Mouse (Mus musculus): Measurements from ENCODE around the gene Msmp.
"Not testable (repeated sequence)": the region's sequence is repeated elsewhere in the genome, so short reads cannot be mapped to it uniquely, and the experiment has no call there.

The Msmp gene

GRCm38 (mm10) chr4:43598200-43598599 is 13.9 kb upstream of the Msmp start:
- in situ Hi-C loops (cut with MboI, MseI), result no loop called here

GRCm38 (mm10) chr4:43596597-43596996 is 12.3 kb upstream of the Msmp start:
- in situ Hi-C loops (cut with MboI, MseI), result not testable (repeated sequence)

DNA sequence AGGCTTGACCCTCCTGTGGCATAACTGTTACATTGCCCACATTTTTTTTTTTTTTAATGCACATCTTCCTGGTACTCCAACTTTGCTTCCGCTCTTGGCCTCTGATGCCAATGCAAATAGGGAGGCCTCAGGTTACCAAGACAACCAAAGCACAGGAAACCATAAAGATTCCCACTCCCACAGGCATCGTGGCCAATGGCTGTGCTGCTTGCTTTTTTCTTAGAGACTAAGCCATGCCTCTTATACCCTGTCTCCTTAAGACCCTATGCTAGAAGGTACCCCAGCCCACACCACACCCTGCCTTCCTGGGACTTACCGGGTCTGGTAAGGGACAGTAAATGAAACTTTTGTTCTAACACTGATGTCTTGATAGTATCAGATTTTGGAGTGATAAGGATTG is 9.2 kb upstream of the Msmp start:
- in situ Hi-C loops (cut with MboI, MseI), result no loop called here

GRCm38 (mm10) chr4:43591961-43592360 is 7.7 kb upstream of the Msmp start:
- in situ Hi-C loops (cut with MboI, MseI), result no loop called here

GRCm38 (mm10) chr4:43591543-43591942 is 7.2 kb upstream of the Msmp start:
- in situ Hi-C loops (cut with MboI, MseI), result no loop called here

GRCm38 (mm10) chr4:43587681-43588080 is 3.4 kb upstream of the Msmp start:
- in situ Hi-C loops (cut with MboI, MseI), result no loop called here

DNA sequence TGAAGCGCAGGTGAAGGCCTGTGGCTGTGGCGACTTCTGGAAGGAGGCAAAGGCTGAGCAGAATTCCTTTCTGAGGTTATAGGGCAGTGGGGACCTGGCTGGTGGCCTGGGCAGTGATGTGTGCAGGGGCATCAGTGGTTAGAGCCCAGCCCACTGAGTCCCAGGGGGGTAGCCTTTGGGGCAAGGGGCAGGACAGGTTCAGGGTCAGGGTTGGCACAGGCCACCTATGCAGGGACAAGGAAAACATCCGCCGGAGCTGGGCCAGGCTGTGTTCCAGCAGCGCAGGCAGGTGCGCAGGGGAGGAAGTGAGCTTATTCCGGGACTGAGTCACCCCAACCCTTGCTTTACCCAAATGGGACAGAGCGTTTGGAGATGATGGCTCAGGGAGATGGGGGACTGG is 2.1 kb upstream of the Msmp start:
- in situ Hi-C loops (cut with MboI, MseI), result no loop called here

GRCm38 (mm10) chr4:43585682-43586081 is 1.4 kb upstream of the Msmp start:
- in situ Hi-C loops (cut with MboI, MseI), result no loop called here

DNA sequence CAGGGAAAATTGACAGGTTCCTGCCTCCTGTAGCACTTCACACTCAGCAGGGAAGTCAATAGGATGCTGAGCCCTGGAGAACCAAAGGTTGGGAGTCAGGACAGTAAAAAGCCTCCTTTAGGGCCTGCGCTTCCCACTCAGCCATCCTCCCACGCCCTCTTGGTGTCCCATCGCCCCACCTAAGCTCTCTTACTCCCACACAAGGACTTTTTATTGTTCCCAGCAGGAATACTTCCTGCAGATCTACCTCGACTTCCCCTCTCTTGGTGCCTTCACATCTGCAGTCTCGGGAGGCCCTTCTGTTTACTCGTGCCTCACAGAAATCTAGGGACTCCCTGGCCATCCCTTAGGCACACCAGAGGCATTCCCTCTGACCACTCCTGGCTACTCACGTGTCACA is 873 bp downstream of the Msmp start:
- in situ Hi-C loops (cut with MboI, MseI), result no loop called here

DNA sequence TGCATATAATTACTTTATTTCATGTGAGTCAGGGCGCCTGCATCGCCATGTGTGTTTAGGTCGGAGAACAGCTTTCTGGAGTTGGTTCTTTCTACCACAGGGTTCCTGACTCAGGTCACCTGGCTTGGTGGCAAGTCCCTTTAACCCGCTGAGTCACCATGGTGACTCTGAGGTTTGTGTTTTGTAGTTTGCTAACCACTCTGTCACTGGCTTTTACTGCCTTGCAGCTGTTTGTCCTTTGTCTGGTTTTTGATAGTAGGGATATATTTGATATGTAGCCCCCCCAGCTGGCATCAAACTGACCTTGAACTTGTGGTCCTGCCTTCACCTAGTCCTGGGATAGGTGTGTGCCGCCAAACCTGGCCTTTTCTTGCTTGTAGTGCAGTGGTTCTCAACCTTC is 2.1 kb downstream of the Msmp start:
- in situ Hi-C loops (cut with MboI, MseI), result no loop called here

DNA sequence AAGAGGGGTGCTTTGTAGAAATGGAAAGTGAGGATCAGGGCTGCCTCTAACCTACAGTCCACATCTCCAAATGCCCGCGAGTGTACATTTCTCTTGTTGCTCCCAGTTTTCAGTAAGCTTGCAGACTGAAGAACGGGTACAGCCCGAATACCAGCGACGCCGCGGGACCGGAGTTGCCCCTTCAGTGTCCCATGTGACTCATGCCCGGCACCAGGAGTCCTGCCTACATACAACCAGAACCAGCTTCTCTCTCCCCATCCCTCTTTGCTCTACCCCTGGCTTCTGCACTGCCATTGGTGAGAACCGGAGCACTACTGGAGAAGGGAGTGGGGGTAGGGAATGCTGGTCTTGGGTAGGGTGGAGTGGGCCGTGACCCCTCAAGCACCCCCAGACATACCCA is 2.9 kb downstream of the Msmp start:
- in situ Hi-C loops (cut with MboI, MseI), result no loop called here

DNA sequence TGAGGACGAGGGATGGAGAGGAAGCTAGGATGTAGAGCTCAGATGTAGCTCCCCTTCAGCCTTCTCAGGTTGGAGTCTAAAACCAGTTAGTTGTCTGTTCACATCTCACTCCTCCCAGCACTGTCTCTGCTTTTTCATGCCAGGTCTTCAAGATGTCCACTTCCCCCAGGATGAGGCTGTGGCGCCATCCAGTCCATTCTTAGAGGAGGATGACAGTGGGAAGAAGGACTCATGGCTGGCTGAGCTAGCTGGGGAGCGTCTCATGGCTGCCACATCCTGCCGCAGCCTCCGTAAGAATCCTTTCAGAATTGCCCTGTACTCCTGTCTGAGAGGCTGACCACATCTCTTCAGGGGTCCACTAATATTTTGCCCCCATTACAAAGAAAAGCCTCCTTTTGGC is 3.6 kb downstream of the Msmp start:
- in situ Hi-C loops (cut with MboI, MseI), result no loop called here

- in situ Hi-C loops (cut with MboI, MseI), result loop anchor here in 1 of 2 experiments (5.0 kb wide), 1 partner anchor 73 kb away; the partner anchor contains the start of gene Spag8
Observed at GRCm38 (mm10) chr4:43579731-43580130, 4.6 kb downstream of the Msmp start.

- in situ Hi-C loops (cut with MboI, MseI), result loop anchor here in 1 of 2 experiments (5.0 kb wide), 1 partner anchor 73 kb away; the partner anchor contains the start of gene Spag8
Observed at GRCm38 (mm10) chr4:43579256-43579655, 5.0 kb downstream of the Msmp start.

DNA sequence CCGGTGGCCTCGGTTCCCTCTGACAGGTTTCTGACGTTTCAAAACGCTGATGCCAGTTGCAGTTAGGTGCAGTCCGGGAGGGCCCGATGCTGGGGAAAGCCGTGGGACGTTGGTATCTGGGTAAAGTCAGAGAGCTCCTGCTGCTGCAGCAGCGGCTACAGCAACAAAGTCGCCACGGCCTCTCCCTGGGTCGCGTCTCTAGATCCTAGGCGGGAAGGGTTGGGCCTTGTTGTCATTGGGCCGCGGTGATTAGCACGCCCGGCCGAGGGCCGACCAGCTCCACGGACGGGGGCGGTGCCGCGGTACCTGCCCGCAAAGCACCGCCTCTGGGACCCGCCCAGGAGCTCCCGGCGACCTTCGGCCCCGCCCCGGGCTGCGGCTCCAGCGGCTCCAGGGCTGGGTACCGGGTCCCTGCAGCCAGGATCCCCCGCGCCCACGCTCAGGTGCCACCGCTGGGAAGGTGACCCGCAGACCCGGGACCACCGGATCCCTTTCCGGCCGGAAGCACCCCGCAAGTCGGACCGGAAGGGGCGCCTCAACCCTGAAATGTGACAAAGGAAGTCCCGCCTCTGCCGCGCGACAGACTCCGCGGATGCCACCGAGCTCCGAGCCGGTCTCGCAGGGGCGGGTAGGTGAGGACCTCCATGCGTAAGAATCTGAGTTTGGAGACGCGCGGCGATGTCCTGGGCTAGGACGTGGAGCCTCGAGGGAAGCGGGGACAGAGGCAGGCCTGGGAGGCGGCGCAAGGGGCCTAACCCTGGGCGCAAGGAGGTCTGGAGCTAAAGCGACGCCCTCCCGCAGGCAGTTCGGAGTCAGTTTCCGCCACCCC is 5.7 kb downstream of the Msmp start, which contains the start of the genes Rgp1 and Gba2:
Gene Rgp1 (plus strand): TSS at position 340 of the 829 bp plus-strand sequence.
Gene Gba2 (minus strand): TSS at position 498 of the 829 bp plus-strand sequence.
- in situ Hi-C loops (cut with MboI, MseI), result loop anchor here in 1 of 2 experiments (5.0 kb wide), 1 partner anchor 74 kb away; the partner anchor contains the start of gene Spag8

GRCm38 (mm10) chr4:43577237-43577881 is 6.9 kb downstream of the Msmp start:
- in situ Hi-C loops (cut with MboI, MseI), result loop anchor here in 1 of 2 experiments (5.0 kb wide), 1 partner anchor 75 kb away; the partner anchor contains the start of gene Spag8

GRCm38 (mm10) chr4:43575356-43575755 is 8.9 kb downstream of the Msmp start:
- in situ Hi-C loops (cut with MboI, MseI), result loop anchor here in 1 of 2 experiments (5.0 kb wide), 1 partner anchor 77 kb away; the partner anchor contains the start of gene Spag8

GRCm38 (mm10) chr4:43573561-43573960 is 10.7 kb downstream of the Msmp start:
- in situ Hi-C loops (cut with MboI, MseI), result no loop called here

DNA sequence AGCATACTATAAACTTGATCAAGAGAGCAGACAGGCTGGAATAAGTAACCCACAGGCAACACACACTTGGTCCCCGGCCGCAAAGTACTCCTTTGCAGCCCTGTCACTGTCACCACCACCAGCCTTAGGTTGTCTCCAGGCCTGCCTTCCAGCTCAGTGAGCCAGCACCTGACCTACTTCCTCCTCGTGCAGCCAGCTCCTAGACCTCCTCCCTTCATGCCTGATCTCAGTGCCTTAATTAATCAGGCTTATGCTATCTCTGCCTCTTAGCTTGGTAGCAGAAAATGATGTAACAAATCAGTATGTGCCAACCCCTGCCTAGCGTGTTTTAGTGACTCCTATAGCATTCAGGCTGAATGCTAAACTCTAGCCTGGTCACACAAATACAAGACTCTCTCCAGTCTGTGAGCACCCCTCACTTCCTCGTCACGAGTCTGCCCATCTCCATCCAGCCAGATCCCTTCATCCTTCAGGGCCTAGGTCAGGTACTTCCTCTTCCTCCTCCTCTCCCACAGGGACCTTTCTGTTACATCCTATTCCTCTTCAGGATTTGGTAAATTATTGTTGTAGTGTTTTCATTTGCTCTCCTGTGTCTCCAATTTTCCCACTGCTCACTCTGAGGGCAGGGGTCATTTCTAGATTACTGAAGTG is 12.8 kb downstream of the Msmp start:
- in situ Hi-C loops (cut with MboI, MseI), result no loop called here

DNA sequence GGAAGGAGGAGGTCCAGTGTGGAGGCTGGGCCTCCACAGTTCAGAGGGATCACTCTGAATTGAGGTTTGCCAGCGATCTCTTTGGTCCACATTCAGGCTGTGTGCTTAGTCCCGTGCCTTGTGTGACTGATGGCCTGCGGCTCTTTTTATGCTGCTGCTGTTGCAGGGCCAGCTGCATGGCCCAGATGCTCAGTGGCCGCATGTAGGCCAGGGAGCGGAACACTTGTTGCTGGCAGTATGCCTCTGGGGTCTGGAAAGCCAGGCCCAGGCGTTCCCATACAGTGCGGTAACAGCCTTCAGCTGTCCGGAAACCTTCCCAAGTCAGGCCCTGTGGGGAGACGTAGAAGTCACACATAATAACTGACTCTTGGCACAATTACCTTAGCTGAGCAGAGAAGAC is 17.2 kb downstream of the Msmp start:
- in situ Hi-C loops (cut with MboI, MseI), result loop anchor here (5.0 to 10.0 kb wide), 3 partner anchors 545 to 1968 kb away; partner anchors contain the start of genes Shb (in 1 of the 2) and Vcp (in 1 of the 2)

- in situ Hi-C loops (cut with MboI, MseI), result loop anchor here in 1 of 2 experiments (10.0 kb wide), 2 partner anchors 559 to 1971 kb away; partner anchors contain the start of genes Shb and Vcp
Observed at GRCm38 (mm10) chr4:43564231-43564630, 20.1 kb downstream of the Msmp start.

GRCm38 (mm10) chr4:43563601-43563875 is 20.8 kb downstream of the Msmp start:
- in situ Hi-C loops (cut with MboI, MseI), result loop anchor here in 1 of 2 experiments (10.0 kb wide), 2 partner anchors 559 to 1971 kb away; partner anchors contain the start of genes Shb and Vcp

All from T-helper 17 cell (primary cell).